Mouse (Mus musculus) hindbrain, embryonic 11.5 days (tissue): Measurements from ENCODE around the gene Lrrc32. TPM values are rescaled to one million over a fixed set of nuclear protein-coding genes. Genes with fewer than 3 reads are reported as not detected.

ENCODE experiments used
- ATAC-seq: fragments of 200-750 bp; cut with Nextera tagmentation; 2 replicates; pipeline ENCODE4 v1.8.0; 2017; ENCODE audit warnings: mild to moderate bottlenecking, moderate TSS enrichment, moderate library complexity; ENCODE audit not compliant: low FRiP score
- DNase-seq: peaks from one replicate; pipeline ENCODE4 v3.0.0-alpha.2; 2015; ENCODE audit warnings: low spot score
- H3K27ac ChIP-seq: fragments of 300-500 bp; sonication (generic); 2 replicates; pipeline ENCODE4 v1.5.1; 2014; ENCODE audit warnings: mild to moderate bottlenecking, low read depth, low read length
- H3K27me3 ChIP-seq: fragments of 300-500 bp; sonication (generic); 2 replicates; pipeline ENCODE4 v1.6.1; 2014; ENCODE audit warnings: mild to moderate bottlenecking, low read length, moderate library complexity, mixed read lengths; ENCODE audit not compliant: control insufficient read depth, insufficient read depth
- H3K36me3 ChIP-seq: fragments of 300-500 bp; sonication (generic); 2 replicates; pipeline ENCODE4 v1.6.1; 2014; ENCODE audit warnings: mild to moderate bottlenecking, low read length, moderate library complexity, mixed read lengths; ENCODE audit not compliant: control insufficient read depth, insufficient read depth
- H3K4me1 ChIP-seq: fragments of 300-500 bp; sonication (generic); replicated peaks from 2 replicates; pipeline ENCODE4 v1.6.1; 2014; ENCODE audit warnings: low read length, mixed read lengths; ENCODE audit not compliant: control insufficient read depth, insufficient read depth
- H3K4me2 ChIP-seq: fragments of 300-500 bp; sonication (generic); replicated peaks from 2 replicates; pipeline ENCODE4 v1.6.1; 2014; ENCODE audit warnings: mild to moderate bottlenecking, low read depth, low read length
- H3K4me3 ChIP-seq: fragments of 300-500 bp; sonication (generic); 2 replicates; pipeline ENCODE4 v1.5.1; 2014; ENCODE audit warnings: low read depth, low read length
- H3K9ac ChIP-seq: fragments of 300-500 bp; sonication (generic); 2 replicates; pipeline ENCODE4 v1.6.1; 2014; ENCODE audit warnings: low read depth, low read length
- H3K9me3 ChIP-seq: fragments of 300-500 bp; sonication (generic); 2 replicates; pipeline ENCODE4 v1.6.1; 2016; ENCODE audit warnings: low read length; ENCODE audit not compliant: control insufficient read depth
- WGBS: fragments of 180-500 bp; shearing (Covaris S2); extraction: QIAGEN DNeasy Blood & Tissue Kit; methylation state at CpG from one replicate; pipeline ENCODE4 v1.1.7; 2014; 5-methylcytosine and 5-hydroxymethylcytosine counted together
- polyA plus RNA-seq: library from polyadenylated mRNA; unstranded; fragments of >200 nt; fragmentation: Nextera tagmentation; extraction: Ambion mirVana; gene quantifications from 2 replicates; pipeline ENCODE4 v1.2.1, GENCODE M21; 2014

Gene Lrrc32
- polyA plus RNA-seq, 1 experiment from 2014 or later, result 3.3 TPM

DNA sequence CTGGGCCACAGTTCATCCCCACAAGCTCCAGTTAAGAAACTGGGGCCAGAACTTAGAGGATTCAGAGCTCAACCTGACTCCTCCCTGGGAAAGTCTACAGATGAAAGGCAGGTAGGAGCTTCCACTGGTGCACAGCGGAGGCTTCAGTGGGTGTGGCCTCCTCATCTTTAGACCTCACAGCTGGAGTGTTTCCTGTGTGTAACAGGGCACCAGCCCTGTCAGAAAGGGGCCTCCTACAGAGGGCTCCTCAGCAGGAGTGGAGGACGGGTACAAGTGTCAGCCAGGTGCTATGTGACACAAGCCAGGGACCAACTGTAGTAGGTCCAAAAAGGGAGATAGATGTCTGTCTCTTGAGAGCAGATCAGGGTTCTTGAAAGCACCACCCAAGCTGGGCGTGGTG, 24.2 kb downstream of the Lrrc32 start:
- H3K9me3 ChIP-seq, result no peaks in the 10 kb centered on the region
- no peak for DNase-seq
- H3K4me1 ChIP-seq, result no peaks in the 10 kb centered on the region
- no peak overlapping the region for H3K4me3 ChIP-seq
- H3K4me2 ChIP-seq, result no peak overlapping the region
- H3K27me3 ChIP-seq, result no peaks in the 10 kb centered on the region
- H3K27ac ChIP-seq, result no peak overlapping the region
- WGBS, result 68% methylated on average over 3 of the region's 3 CpGs
- ATAC-seq, result no peak
- no peaks in the 10 kb centered on the region for H3K36me3 ChIP-seq
- no peak overlapping the region for H3K9ac ChIP-seq

DNA sequence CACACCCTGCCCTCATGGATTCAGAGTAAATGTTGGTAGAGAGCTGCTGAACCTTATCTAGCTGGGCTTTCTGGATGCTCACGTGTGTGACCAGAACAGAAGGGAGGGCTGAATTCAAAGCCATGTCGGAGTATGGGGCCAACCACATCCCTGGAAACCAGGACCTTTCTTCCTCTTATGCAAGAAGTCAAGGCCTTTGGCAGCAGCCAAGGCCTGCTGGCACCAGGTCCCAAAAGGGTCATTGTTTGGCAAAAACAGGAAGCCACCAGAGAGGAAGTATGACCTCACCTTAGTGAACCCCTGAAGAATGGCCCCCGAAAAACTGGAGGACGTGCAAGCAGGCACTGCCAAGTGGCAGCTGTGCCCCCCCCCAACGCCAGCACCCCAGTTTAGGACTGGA, 33.5 kb downstream of the Lrrc32 start:
- WGBS, result 84% methylated on average over 5 of the region's 5 CpGs
- H3K4me3 ChIP-seq, result no peak overlapping the region
- no peaks in the 10 kb centered on the region for H3K9me3 ChIP-seq
- no peak overlapping the region for H3K9ac ChIP-seq
- H3K27me3 ChIP-seq, result no peaks in the 10 kb centered on the region
- no peak for ATAC-seq
- H3K36me3 ChIP-seq, result no peaks in the 10 kb centered on the region
- H3K27ac ChIP-seq, result no peak overlapping the region
- no peak overlapping the region for H3K4me2 ChIP-seq
- no peaks in the 10 kb centered on the region for H3K4me1 ChIP-seq
- no peak for DNase-seq

DNA sequence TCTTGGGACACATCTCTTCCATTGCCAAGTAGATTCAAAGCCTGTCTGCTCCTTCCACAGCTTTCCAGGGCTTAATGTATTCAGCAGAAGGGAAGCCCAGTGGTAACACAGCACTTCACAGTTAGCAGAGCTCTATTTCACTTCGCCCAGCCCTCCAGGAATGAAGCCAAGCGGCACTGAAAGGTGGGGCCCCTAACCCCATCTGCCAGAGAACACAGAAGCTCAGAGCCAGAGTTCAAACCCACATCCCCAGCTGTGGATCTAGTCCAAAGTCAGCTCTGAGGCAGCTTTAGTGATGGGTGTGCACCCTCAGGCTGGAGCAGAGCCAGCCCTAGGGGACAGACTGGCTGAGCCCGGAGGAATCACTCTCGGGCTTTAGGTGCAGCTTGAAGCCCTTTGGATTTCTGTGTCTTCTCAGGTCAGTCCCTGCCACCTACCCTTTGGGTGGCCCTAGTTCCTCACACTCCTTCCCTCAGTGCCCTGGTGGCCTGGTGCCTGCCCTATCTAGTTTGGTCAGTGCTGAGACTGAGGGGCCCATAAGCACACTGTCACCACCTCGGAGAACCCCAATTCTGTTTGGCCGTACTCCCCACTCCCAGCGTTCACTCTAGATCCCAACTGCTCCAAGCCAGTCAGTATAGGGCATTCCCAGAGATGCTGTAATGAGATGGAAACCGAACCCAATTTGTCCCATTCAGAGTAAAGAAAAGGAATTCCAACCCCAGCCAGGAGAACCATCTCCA, 34.2 kb downstream of the Lrrc32 start:
- Histone ChIP-seq H3K9me3 (no peaks in the 10 kb centered on the region), H3K4me1 (no peaks in the 10 kb centered on the region), H3K27me3 (no peaks in the 10 kb centered on the region), H3K4me2 (no peak overlapping the region), H3K27ac (no peak overlapping the region), H3K4me3 (no peak overlapping the region), H3K9ac (no peak overlapping the region), H3K36me3 (no peaks in the 10 kb centered on the region)
- DNase-seq (no peak), ATAC-seq (no peak)
- 80% methylated on average over 8 of the region's 8 CpGs for WGBS

DNA sequence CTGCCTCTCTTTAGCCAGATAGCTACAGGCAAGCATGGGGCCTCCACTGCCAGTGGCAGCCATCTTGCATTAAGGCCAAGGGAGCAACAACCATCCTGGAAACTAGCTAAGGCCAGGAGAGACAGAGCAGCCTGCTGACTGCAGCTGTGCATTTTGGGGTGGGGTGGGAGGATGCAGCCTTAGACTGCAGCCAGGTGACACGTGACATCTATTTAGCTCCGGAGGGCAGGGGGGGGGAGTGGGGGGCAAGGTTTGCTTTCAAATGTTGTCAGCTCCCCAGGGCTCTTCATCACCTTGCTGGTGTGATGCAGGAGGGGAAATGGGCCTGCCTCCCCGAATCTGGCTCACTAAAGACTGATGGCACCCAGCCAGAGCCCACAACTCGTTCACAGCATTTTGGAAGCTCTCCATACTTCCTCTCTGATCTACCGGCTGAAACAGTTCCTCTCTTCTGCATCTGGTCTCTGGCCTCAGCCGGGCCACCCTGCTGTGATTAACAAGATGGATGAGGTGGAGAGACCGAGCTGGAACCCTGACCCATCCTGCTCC, 34.8 kb downstream of the Lrrc32 start:
- no peak overlapping the region for H3K4me3 ChIP-seq
- H3K9me3 ChIP-seq, result no peaks in the 10 kb centered on the region
- peak; percentile 24 for DNase-seq
- no peaks in the 10 kb centered on the region for H3K4me1 ChIP-seq
- no peak overlapping the region for H3K27ac ChIP-seq
- no peaks in the 10 kb centered on the region for H3K36me3 ChIP-seq
- no peak overlapping the region for H3K9ac ChIP-seq
- no peak overlapping the region for H3K4me2 ChIP-seq
- H3K27me3 ChIP-seq, result no peaks in the 10 kb centered on the region
- 9% methylated on average over 7 of the region's 7 CpGs for WGBS
- no peak for ATAC-seq

DNA sequence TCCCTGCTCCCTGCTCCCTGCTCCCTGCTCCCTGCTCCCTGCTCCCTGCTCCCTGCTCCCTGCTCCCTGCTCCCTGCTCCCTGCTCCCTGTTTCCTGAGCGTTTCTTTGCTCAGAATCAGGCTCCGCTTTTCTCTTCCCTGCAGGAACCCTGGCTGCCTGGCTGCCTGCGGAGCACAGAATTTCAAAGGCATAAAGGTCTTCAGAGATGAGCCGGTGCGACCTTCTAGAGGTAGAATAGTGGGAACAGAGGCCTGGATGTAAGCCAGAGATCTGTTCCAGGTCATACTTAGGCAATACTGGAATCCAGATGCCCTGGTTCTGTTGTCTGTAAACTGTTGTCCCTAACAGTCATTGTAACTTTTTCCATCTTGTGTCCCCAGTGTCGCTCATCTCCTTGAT, 35.3 kb downstream of the Lrrc32 start:
- H3K36me3 ChIP-seq, result no peaks in the 10 kb centered on the region
- DNase-seq, result no peak
- no peak overlapping the region for H3K4me3 ChIP-seq
- ATAC-seq, result no peak
- no peaks in the 10 kb centered on the region for H3K9me3 ChIP-seq
- WGBS, result 24% methylated on average over 6 of the region's 6 CpGs
- no peaks in the 10 kb centered on the region for H3K4me1 ChIP-seq
- H3K9ac ChIP-seq, result no peak overlapping the region
- H3K4me2 ChIP-seq, result no peak overlapping the region
- H3K27me3 ChIP-seq, result no peaks in the 10 kb centered on the region
- no peak overlapping the region for H3K27ac ChIP-seq

DNA sequence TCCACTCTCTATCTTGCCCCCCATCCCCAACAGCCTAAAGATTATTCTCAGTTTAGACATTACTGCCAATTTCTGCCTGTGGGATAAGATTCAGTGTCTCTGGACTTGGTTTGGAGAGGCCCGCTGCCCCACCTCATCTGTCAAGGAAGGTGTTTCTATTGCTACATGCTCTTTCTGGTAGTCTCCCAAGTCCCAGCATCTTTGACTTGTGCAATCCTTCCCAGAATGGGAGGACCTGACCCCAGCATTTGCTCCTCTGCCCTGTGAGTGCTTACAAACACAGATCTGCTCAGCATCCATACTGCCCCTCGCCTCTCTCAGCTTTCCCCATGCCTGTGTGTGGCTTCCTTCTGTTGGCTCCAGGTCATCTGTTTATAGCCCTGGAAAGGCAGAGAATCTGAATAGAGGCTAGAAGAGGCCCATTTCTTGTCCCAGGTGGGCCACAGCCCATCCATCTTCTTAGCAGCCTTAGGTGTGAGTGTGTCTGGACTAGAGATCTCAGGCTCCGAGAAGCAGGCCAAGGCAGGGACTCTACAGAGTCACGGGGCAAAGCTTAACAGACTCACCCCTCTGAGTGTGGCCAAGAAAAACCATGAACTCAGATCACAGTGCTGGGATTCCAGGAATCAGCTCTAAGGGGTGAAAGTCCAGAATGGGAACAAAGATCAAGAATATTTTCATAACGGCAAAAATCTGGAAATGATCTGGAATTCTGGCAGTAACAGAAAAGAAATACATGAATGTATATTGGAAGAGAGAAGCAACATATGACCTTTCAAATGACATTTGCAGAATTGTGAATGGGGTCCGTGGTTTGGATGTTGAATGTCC, 36.0 kb downstream of the Lrrc32 start:
- H3K4me3 ChIP-seq, result no peak overlapping the region
- H3K9me3 ChIP-seq, result no peaks in the 10 kb centered on the region
- H3K4me2 ChIP-seq, result no peak overlapping the region
- no peaks in the 10 kb centered on the region for H3K4me1 ChIP-seq
- H3K27me3 ChIP-seq, result no peaks in the 10 kb centered on the region
- DNase-seq (no peak), ATAC-seq (no peak)
- no peaks in the 10 kb centered on the region for H3K36me3 ChIP-seq
- no peak overlapping the region for H3K27ac ChIP-seq
- WGBS, result 82% methylated on average over 6 of the region's 6 CpGs
- H3K9ac ChIP-seq, result no peak overlapping the region

DNA sequence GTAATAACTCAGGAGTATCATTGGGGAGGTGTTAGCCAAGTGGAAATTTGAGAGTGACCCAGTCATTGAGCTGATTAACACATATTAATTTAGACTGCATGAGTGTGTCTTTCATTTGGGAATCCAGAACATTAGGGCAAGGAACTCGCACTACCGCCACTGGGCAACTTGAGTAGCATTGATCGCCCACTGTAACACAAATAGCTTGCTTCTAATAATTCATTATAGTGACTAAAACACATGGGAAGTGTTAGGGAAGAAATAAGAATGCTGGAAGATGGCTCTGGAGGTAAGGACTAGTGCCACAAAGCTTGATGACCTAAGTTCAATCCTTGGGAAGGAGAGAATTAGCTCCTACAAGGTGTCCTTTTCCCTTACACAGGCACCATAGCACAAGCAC, 38.0 kb downstream of the Lrrc32 start:
- no peak for DNase-seq
- H3K4me3 ChIP-seq, result no peak overlapping the region
- WGBS, result 96% methylated on average over 3 of the region's 3 CpGs
- H3K4me2 ChIP-seq, result no peak overlapping the region
- no peak overlapping the region for H3K27ac ChIP-seq
- no peaks in the 10 kb centered on the region for H3K36me3 ChIP-seq
- no peaks in the 10 kb centered on the region for H3K27me3 ChIP-seq
- no peak for ATAC-seq
- H3K9me3 ChIP-seq, result no peaks in the 10 kb centered on the region
- H3K9ac ChIP-seq, result no peak overlapping the region
- H3K4me1 ChIP-seq, result no peaks in the 10 kb centered on the region

DNA sequence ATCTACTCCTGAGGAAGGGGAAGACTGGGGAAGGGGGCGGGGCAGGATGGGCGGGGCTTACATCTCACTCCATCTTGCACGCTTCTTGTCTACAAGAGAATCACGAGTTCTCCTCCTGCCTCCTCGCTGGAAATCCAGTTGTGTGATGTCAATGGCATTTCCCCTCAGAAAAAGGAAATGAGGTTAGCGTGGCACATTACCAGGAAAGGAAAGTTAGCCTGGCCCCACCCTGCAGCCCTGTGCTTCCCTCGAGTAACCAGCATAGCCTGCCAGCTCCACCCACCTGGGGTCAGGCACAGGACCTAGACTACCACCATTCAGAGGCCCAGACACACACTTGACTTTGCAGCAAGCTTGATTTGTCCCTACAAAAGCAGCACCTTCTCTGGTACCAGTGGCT, 42.5 kb downstream of the Lrrc32 start:
- Histone ChIP-seq H3K4me2 (no peak overlapping the region), H3K27me3 (no peaks in the 10 kb centered on the region), H3K9me3 (no peaks in the 10 kb centered on the region), H3K9ac (no peak overlapping the region), H3K4me3 (no peak overlapping the region), H3K4me1 (no peaks in the 10 kb centered on the region), H3K36me3 (no peaks in the 10 kb centered on the region), H3K27ac (no peak overlapping the region)
- 67% methylated on average over 7 of the region's 7 CpGs for WGBS
- DNase-seq (no peak), ATAC-seq (no peak)
